Mouse (Mus musculus) heart, postnatal 0 days (tissue): ENCODE data around the gene Atxn7l1.

Source experiments
- CTCF ChIP-seq: IDR thresholded peaks from 2 replicates; pipeline ENCODE4 v1.5.1; 2016; ENCODE audit warnings: antibody characterized with exemption, control low read depth, low read depth
- EP300 ChIP-seq: IDR thresholded peaks from 2 replicates; pipeline ENCODE4 v1.6.1; 2016; ENCODE audit warnings: antibody characterized with exemption, low read depth

- TF ChIP-seq CTCF (no peak), EP300 (no peak)
These were observed 154.6 kb downstream of the Atxn7l1 start for GRCm38 (mm10) chr12:33302070-33302469.
